In the genomic region with DNA sequence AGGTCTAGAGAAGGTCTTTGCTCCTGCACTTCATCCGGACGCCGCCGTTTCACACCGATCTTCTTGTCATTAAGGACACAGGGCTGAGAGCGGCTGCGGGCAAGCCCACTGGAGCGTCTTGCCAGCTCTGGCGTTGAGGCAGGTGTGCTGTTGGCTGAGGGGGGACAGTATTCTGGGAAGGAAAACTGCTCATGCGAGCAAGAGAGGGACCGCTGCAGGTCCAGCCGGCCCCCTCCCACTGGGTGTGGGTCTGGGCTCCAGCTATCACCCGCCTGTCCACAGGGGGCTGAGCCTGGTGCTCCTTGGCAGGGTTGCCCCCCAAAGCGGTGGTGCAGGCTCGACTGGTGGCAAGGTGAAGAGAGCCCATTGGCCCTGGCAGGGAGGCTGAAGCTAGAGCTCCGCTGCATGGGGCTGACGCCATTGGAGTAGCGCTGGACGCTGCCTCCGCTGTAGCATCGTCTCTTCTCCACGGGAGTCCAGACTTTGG, we compare ENCODE assay signal across 15 mouse cellular contexts. TPM values are rescaled to one million over a fixed set of nuclear protein-coding genes. Genes with fewer than 3 reads are reported as not detected.
DNase-seq lines count a peak whose midpoint lies in the region; ATAC-seq and TF ChIP-seq lines count a peak whose summit lies in the region.
"Had no signal": no experiment of that assay in that cellular context is flagged by ENCODE, and none has a peak within 500 bp of the region (broad histone marks: within the 10 kb centered on the region; RNA-seq: fewer than 3 reads in every experiment).

No protein-coding gene starts in this region.

- peak; percentile 87 for DNase-seq in heart, adult 11 months
- no peak for DNase-seq in heart, postnatal 36 days
- DNase-seq in midbrain, postnatal 0 days (ENCODE audit: low spot score) = peak; percentile 50
- peak; percentile 66 to 69 for DNase-seq in cerebellum, postnatal 25 days
- DNase-seq in adrenal gland, adult 18-20 months (ENCODE audit: low spot score in 2 of 2) = no peak
- no peak for DNase-seq in layer of hippocampus, adult 8-10 months (ENCODE audit: low spot score in 2 of 2)
- DNase-seq: B cell, adult 2 months; lung, postnatal 36 days; right cerebral cortex, postnatal 4 days had no signal

- no peak overlapping the region for H3K4me2 ChIP-seq in midbrain, postnatal 0 days (ENCODE audit: low read depth, low read length, poor library complexity, severe bottlenecking)
- no peak overlapping the region for H3K4me2 ChIP-seq in midbrain, embryonic 16.5 days (ENCODE audit: low read length)
- H3K4me2 ChIP-seq in hindbrain, embryonic 15.5 days = no peak overlapping the region
- H3K4me2 ChIP-seq: liver, embryonic 15.5 days; stomach, embryonic 15.5 days had no signal

- ATAC-seq in midbrain, postnatal 0 days (ENCODE audit: low FRiP score) = no peak; the same call in 1 of the 2 replicates
- no peak for ATAC-seq in midbrain, embryonic 16.5 days
- ATAC-seq in hindbrain, embryonic 15.5 days (ENCODE audit: low FRiP score, low read depth) = peak; percentile 66
- ATAC-seq: intestine, embryonic 16.5 days had no signal

- intact Hi-C loops in heart, postnatal 36 days (cut with DNase I) = no loop called here

- H3K36me3 ChIP-seq in midbrain, postnatal 0 days (ENCODE audit: insufficient read depth, low read length) = peaks cover 13% of the 10 kb centered on the region
- no peaks in the 10 kb centered on the region for H3K36me3 ChIP-seq in midbrain, embryonic 16.5 days (ENCODE audit: control insufficient read depth, insufficient read depth, low read length)
- H3K36me3 ChIP-seq in hindbrain, embryonic 15.5 days = no peaks in the 10 kb centered on the region

- no peaks in the 10 kb centered on the region for H3K27me3 ChIP-seq in midbrain, postnatal 0 days (ENCODE audit: insufficient read depth, low read length)
- no peaks in the 10 kb centered on the region for H3K27me3 ChIP-seq in midbrain, embryonic 16.5 days (ENCODE audit: control insufficient read depth, insufficient read depth, low read depth, low read length)
- H3K27me3 ChIP-seq in hindbrain, embryonic 15.5 days = no peaks in the 10 kb centered on the region
- H3K27me3 ChIP-seq: liver, embryonic 15.5 days; stomach, embryonic 15.5 days had no signal

- H3K4me1 ChIP-seq in midbrain, postnatal 0 days (ENCODE audit: insufficient read depth, low read length) = peaks cover 4% of the 10 kb centered on the region
- H3K4me1 ChIP-seq in midbrain, embryonic 16.5 days (ENCODE audit: control insufficient read depth, insufficient read depth, low read length) = no peaks in the 10 kb centered on the region
- H3K4me1 ChIP-seq in hindbrain, embryonic 15.5 days (replicated peaks) = peaks cover 8% of the 10 kb centered on the region

- no peak overlapping the region for H3K9ac ChIP-seq in midbrain, postnatal 0 days (replicated peaks; ENCODE audit: low read length, poor library complexity, severe bottlenecking)
- H3K9ac ChIP-seq in midbrain, embryonic 16.5 days (ENCODE audit: low read depth, low read length) = no peak overlapping the region
- no peak overlapping the region for H3K9ac ChIP-seq in hindbrain, embryonic 15.5 days
- H3K9ac ChIP-seq: liver, embryonic 15.5 days; stomach, embryonic 15.5 days had no signal

- no peak for TF ChIP-seq CTCF in midbrain, postnatal 0 days (IDR thresholded peaks at IDR 0.05)

- H3K27ac ChIP-seq in midbrain, postnatal 0 days (ENCODE audit: low read depth, low read length) = no peak overlapping the region
- no peak overlapping the region for H3K27ac ChIP-seq in midbrain, embryonic 16.5 days (ENCODE audit: low read length)
- peak overlapping the region; percentile 69 for H3K27ac ChIP-seq in hindbrain, embryonic 15.5 days (replicated peaks)
- H3K27ac ChIP-seq: limb, embryonic 10.5 days; liver, embryonic 15.5 days; stomach, embryonic 15.5 days had no signal

- 93% methylated on average over 22 of the region's 22 CpGs for WGBS in midbrain, postnatal 0 days
- 94% methylated on average over 22 of the region's 22 CpGs for WGBS in midbrain, embryonic 16.5 days
- 89% methylated on average over 22 of the region's 22 CpGs for WGBS in hindbrain, embryonic 15.5 days

- no peaks in the 10 kb centered on the region for H3K9me3 ChIP-seq in midbrain, postnatal 0 days (ENCODE audit: low read length)
- H3K9me3 ChIP-seq in midbrain, embryonic 16.5 days (replicated peaks; ENCODE audit: control insufficient read depth, low read length, poor library complexity, severe bottlenecking) = no peaks in the 10 kb centered on the region
- no peaks in the 10 kb centered on the region for H3K9me3 ChIP-seq in hindbrain, embryonic 15.5 days
- H3K9me3 ChIP-seq: limb, embryonic 10.5 days; liver, embryonic 15.5 days; stomach, embryonic 15.5 days had no signal

- H3K4me3 ChIP-seq in midbrain, postnatal 0 days (ENCODE audit: low read depth, low read length) = no peak overlapping the region
- no peak overlapping the region for H3K4me3 ChIP-seq in midbrain, embryonic 16.5 days (ENCODE audit: low read depth, low read length)
- no peak overlapping the region for H3K4me3 ChIP-seq in hindbrain, embryonic 15.5 days
- H3K4me3 ChIP-seq: limb, embryonic 10.5 days; liver, embryonic 15.5 days; stomach, embryonic 15.5 days had no signal

RNA-seq across cellular contexts. Expression of gene Fam53b, which starts 54.2 kb away (rescaled TPM):
- total RNA-seq in heart, postnatal 36 days (2021) = 10 to 100 TPM; 22.7 to 25.5 TPM
- total RNA-seq in midbrain, postnatal 0 days (2014; rRNA removed) = 8.0 and 17.3 TPM in 2 replicates
- 7.3 and 9.4 TPM in 2 replicates for polyA plus RNA-seq in midbrain, postnatal 0 days (2015; fragmentation: Nextera tagmentation; extraction: Ambion mirVana)
- polyA plus RNA-seq in midbrain, embryonic 16.5 days (2015; fragmentation: Nextera tagmentation; extraction: Ambion mirVana) = 13.2 and 13.6 TPM in 2 replicates
- 16.1 and 17.9 TPM in 2 replicates for polyA plus RNA-seq in hindbrain, embryonic 15.5 days (2015; fragmentation: Nextera tagmentation; extraction: Ambion mirVana)
- total RNA-seq in adrenal gland, adult 18-20 months (2021) = 10 to 100 TPM; 41.2 to 71.7 TPM
- total RNA-seq in layer of hippocampus, adult 8-10 months (2022) = 10 to 100 TPM; 48.8 to 61.1 (median 54.6) TPM

Comparison
In these comparisons a context has a peak if more than half of its experiments do, and no peak if none do; other contexts are left out.
1. DNase-seq: peak in heart, adult 11 months (single experiment), midbrain, postnatal 0 days (single experiment) and cerebellum, postnatal 25 days (2 of 2); none in heart, postnatal 36 days (0 of 2), adrenal gland, adult 18-20 months (0 of 2) and layer of hippocampus, adult 8-10 months (0 of 2).